Mouse (Mus musculus) midbrain, postnatal 0 days (tissue): ENCODE results near the gene Cryba4. TPM values are rescaled to one million over a fixed set of nuclear protein-coding genes. Genes with fewer than 3 reads are reported as not detected.
A peak's percentile ranks its signal among the peaks of the same experiment; 100 is the strongest.

Source experiments
- ATAC-seq: fragments of 200-750 bp; cut with Nextera tagmentation; 2 replicates; pipeline ENCODE4 v1.8.0; 2017; ENCODE audit warnings: moderate number of reproducible peaks, mild to moderate bottlenecking, moderate TSS enrichment, moderate library complexity; ENCODE audit not compliant: low FRiP score
- DNase-seq: peaks from one replicate; pipeline ENCODE4 v3.0.0-alpha.2; 2015; ENCODE audit warnings: low spot score
- H3K27ac ChIP-seq: fragments of 300-500 bp; sonication (generic); 2 replicates; pipeline ENCODE4 v1.5.1; 2014; ENCODE audit warnings: low read depth, mild to moderate bottlenecking, low read length, mixed read lengths
- H3K27me3 ChIP-seq: fragments of 300-500 bp; sonication (generic); 2 replicates; pipeline ENCODE4 v1.6.1; 2014; ENCODE audit warnings: low read length, control low read depth, mixed read lengths; ENCODE audit not compliant: insufficient read depth
- H3K36me3 ChIP-seq: fragments of 300-500 bp; sonication (generic); 2 replicates; pipeline ENCODE4 v1.6.1; 2014; ENCODE audit warnings: low read length, control low read depth, mixed read lengths; ENCODE audit not compliant: insufficient read depth
- H3K4me1 ChIP-seq: fragments of 300-500 bp; sonication (generic); 2 replicates; pipeline ENCODE4 v1.6.1; 2014; ENCODE audit warnings: mild to moderate bottlenecking, control low read depth, antibody characterized with exemption, low read length, mixed read lengths; ENCODE audit not compliant: insufficient read depth
- H3K4me2 ChIP-seq: fragments of 300-500 bp; sonication (generic); 2 replicates; pipeline ENCODE4 v1.6.1; 2014; ENCODE audit warnings: low read depth, mild to moderate bottlenecking, low read length, mixed read lengths; ENCODE audit not compliant: poor library complexity, severe bottlenecking
- H3K4me3 ChIP-seq: fragments of 300-500 bp; sonication (generic); 2 replicates; pipeline ENCODE4 v1.5.1; 2014; ENCODE audit warnings: low read depth, mild to moderate bottlenecking, low read length, moderate library complexity
- H3K9ac ChIP-seq: fragments of 300-500 bp; sonication (generic); replicated peaks from 2 replicates; pipeline ENCODE4 v1.6.1; 2014; ENCODE audit warnings: mild to moderate bottlenecking, low read length, moderate library complexity, mixed read lengths; ENCODE audit not compliant: poor library complexity, severe bottlenecking
- H3K9me3 ChIP-seq: fragments of 300-500 bp; sonication (generic); 2 replicates; pipeline ENCODE4 v1.6.1; 2016; ENCODE audit warnings: low read length, control low read depth
- CTCF ChIP-seq: IDR thresholded peaks from 2 replicates; pipeline ENCODE4 v1.5.1; 2016; ENCODE audit warnings: antibody characterized with exemption, mild to moderate bottlenecking
- whole genome bisulfite sequencing: fragments of 180-500 bp; shearing (Covaris S2); extraction: QIAGEN DNeasy Blood & Tissue Kit; methylation state at CpG from one replicate; pipeline ENCODE4 v1.1.7; 2014; 5-methylcytosine and 5-hydroxymethylcytosine counted together
- polyA plus RNA-seq: library from polyadenylated mRNA; unstranded; fragments of >200 nt; fragmentation: Nextera tagmentation; extraction: Ambion mirVana; gene quantifications from 2 replicates; pipeline ENCODE4 v1.2.1, GENCODE M21; 2015
- total RNA-seq: library from RNA; depleted of rRNA; stranded (reverse); fragments of >200 nt; gene quantifications from 2 replicates; pipeline ENCODE4 v1.2.3, GENCODE M21; 2014

Cryba4 gene
- total and polyA plus RNA-seq, 2 experiments from 2014 or later: 1.6 to 2.9 TPM

- H3K4me1 ChIP-seq: peaks cover 10% of the 10 kb centered on the region; the same call in 1 of the 2 replicates
- no peaks in the 10 kb centered on the region for H3K36me3 ChIP-seq
- ATAC-seq (0 out of 2 replicates have a peak, but pooled peaks have one; percentile 41), DNase-seq (peak; percentile 89)
- H3K9ac ChIP-seq: no peak overlapping the region
- H3K9me3 ChIP-seq: no peaks in the 10 kb centered on the region
- H3K4me2 ChIP-seq: no peak overlapping the region
- peak; percentile 99 for TF ChIP-seq CTCF
- no peak overlapping the region for H3K27ac ChIP-seq
- no peak overlapping the region for H3K4me3 ChIP-seq
- H3K27me3 ChIP-seq: no peaks in the 10 kb centered on the region
- 1% methylated on average over 10 of the region's 10 CpGs for WGBS
Observed at GRCm38 (mm10) chr5:112240761-112241160, 11.6 kb downstream of the Cryba4 start.

GRCm38 (mm10) chr5:112238781-112239482, 13.4 kb downstream of the Cryba4 start:
- ATAC-seq: no peak
- H3K9ac ChIP-seq: no peak overlapping the region
- H3K36me3 ChIP-seq: no peaks in the 10 kb centered on the region
- no peak overlapping the region for H3K27ac ChIP-seq
- no peaks in the 10 kb centered on the region for H3K27me3 ChIP-seq
- H3K4me1 ChIP-seq: peaks cover 10% of the 10 kb centered on the region; the same call in 1 of the 2 replicates
- H3K9me3 ChIP-seq: no peaks in the 10 kb centered on the region
- TF ChIP-seq CTCF: no peak
- peak; percentile 52 for DNase-seq
- 55% methylated on average over 3 of the region's 3 CpGs for WGBS
- no peak overlapping the region for H3K4me3 ChIP-seq
- H3K4me2 ChIP-seq: no peak overlapping the region

- Histone ChIP-seq H3K9ac (peak overlapping the region; percentile 60; the same call in 1 of the 2 replicates), H3K4me1 (peaks cover 10% of the 10 kb centered on the region; the same call in 1 of the 2 replicates), H3K27me3 (no peaks in the 10 kb centered on the region), H3K4me3 (no peak overlapping the region), H3K27ac (peak overlapping the region; percentile 87), H3K36me3 (no peaks in the 10 kb centered on the region), H3K9me3 (no peaks in the 10 kb centered on the region), H3K4me2 (peak overlapping the region; percentile 45)
- no peak for TF ChIP-seq CTCF
- WGBS: 38% methylated on average over 9 of the region's 9 CpGs
- ATAC-seq (0 out of 2 replicates have a peak, but pooled peaks have one; percentile 2), DNase-seq (peak; percentile 57)
Observed at GRCm38 (mm10) chr5:112237866-112238570, 14.3 kb downstream of the Cryba4 start.

- ATAC-seq: peak; percentile 78
- peaks cover 10% of the 10 kb centered on the region; the same call in 1 of the 2 replicates for H3K4me1 ChIP-seq
- TF ChIP-seq CTCF: no peak
- peak overlapping the region; percentile 87 for H3K27ac ChIP-seq
- H3K36me3 ChIP-seq: no peaks in the 10 kb centered on the region
- WGBS: 3% methylated on average over 16 of the region's 16 CpGs
- H3K4me2 ChIP-seq: peak overlapping the region; percentile 45
- H3K9me3 ChIP-seq: no peaks in the 10 kb centered on the region
- H3K27me3 ChIP-seq: no peaks in the 10 kb centered on the region
- peak overlapping the region; percentile 10; the same call in 1 of the 2 replicates for H3K4me3 ChIP-seq
- DNase-seq: peak; percentile 83
- peak overlapping the region; percentile 60 for H3K9ac ChIP-seq
Observed at GRCm38 (mm10) chr5:112237439-112237838, 14.9 kb downstream of the Cryba4 start.

GRCm38 (mm10) chr5:112236631-112237030, 15.7 kb downstream of the Cryba4 start:
- H3K4me3 ChIP-seq: no peak overlapping the region
- H3K4me2 ChIP-seq: peak overlapping the region; percentile 45; the same call in 1 of the 2 replicates
- peaks cover 10% of the 10 kb centered on the region; the same call in 1 of the 2 replicates for H3K4me1 ChIP-seq
- H3K27ac ChIP-seq: peak overlapping the region; percentile 87
- no peak for TF ChIP-seq CTCF
- ATAC-seq (no peak), DNase-seq (no peak)
- H3K27me3 ChIP-seq: no peaks in the 10 kb centered on the region
- H3K9me3 ChIP-seq: no peaks in the 10 kb centered on the region
- 68% methylated on average over 2 of the region's 2 CpGs for WGBS
- H3K9ac ChIP-seq: no peak overlapping the region
- H3K36me3 ChIP-seq: no peaks in the 10 kb centered on the region

GRCm38 (mm10) chr5:112235806-112236205, 16.5 kb downstream of the Cryba4 start:
- 50% methylated on average over 5 of the region's 5 CpGs for WGBS
- Histone ChIP-seq H3K4me1 (peaks cover 10% of the 10 kb centered on the region; the same call in 1 of the 2 replicates), H3K27me3 (no peaks in the 10 kb centered on the region), H3K9ac (no peak overlapping the region), H3K27ac (no peak overlapping the region), H3K36me3 (no peaks in the 10 kb centered on the region), H3K4me3 (no peak overlapping the region), H3K4me2 (no peak overlapping the region), H3K9me3 (no peaks in the 10 kb centered on the region)
- no peak for DNase-seq
- ATAC-seq: no peak
- no peak for TF ChIP-seq CTCF
